Mouse (Mus musculus): ENCODE data around the gene Plcb3. TPM values are rescaled to one million over a fixed set of nuclear protein-coding genes. Genes with fewer than 3 reads are reported as not detected.

Gene Plcb3
- polyA plus RNA-seq, 1 experiment: 595 TPM

GRCm38 (mm10) chr19:6969291-6969664 is 7.0 kb downstream of the Plcb3 start:
- Histone ChIP-seq H3K4me3 (ENCODE audit: low read depth, low read length) (peak overlapping the region; percentile 92), H3K36me3 (ENCODE audit: control insufficient read depth, insufficient read depth, low read length) (peaks cover 27% of the 10 kb centered on the region), H3K27me3 (ENCODE audit: control insufficient read depth, insufficient read depth, low read length) (no peaks in the 10 kb centered on the region), H3K27ac (ENCODE audit: insufficient read depth, low read depth, low read length) (peak overlapping the region; percentile 100), H3K4me1 (ENCODE audit: control insufficient read depth, insufficient read depth, insufficient read length, low read length) (peaks cover 32% of the 10 kb centered on the region)
- TF ChIP-seq CTCF (IDR thresholded peaks at IDR 0.05; ENCODE audit: extremely low read depth, insufficient read length, insufficient replicate concordance, low read depth, low read length): no peak
- WGBS: under 1% methylated on average over 20 of the region's 20 CpGs

DNA sequence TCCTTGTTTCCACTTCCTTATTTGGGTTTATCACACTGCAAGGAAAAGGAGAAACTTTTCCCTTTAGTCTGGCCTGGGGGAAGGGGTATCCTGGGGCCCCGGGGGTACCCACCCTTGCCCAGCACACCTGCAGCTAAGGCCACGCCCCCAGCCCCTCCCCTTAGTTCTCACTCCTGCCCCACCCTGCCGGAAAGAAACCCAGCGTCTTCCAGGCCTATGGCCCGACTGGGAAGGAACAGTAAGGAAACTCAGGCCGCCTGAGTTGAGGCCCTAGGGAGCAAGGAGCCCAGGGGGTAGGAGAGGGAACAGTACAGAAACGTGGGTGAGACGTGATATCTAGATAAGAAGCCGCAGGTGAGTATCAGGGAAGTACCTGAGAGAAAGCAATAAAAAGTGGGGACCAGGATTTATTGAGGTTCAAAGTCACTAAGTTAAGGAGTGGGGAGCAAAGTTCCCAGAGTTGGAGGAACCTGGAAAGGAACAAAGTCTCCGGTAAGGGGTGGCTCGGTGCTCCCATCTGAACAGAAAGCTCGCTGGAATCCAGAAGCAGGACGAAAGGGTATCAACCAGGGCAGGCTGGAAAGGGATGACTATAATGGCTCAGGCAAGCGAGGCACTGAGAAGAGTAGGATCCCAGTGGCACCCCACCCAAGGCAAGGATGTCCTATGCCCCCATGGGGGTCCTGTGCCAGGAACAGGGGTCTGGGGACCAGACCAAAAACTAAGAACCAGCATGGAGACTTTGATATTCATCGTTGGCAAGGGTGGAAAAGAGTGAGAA is 7.6 kb downstream of the Plcb3 start:
- WGBS: 3% methylated on average over 15 of the region's 15 CpGs
- Histone ChIP-seq H3K4me1 (ENCODE audit: control insufficient read depth, insufficient read depth, insufficient read length, low read length) (peaks cover 29% of the 10 kb centered on the region), H3K36me3 (ENCODE audit: control insufficient read depth, insufficient read depth, low read length) (peaks cover 32% of the 10 kb centered on the region), H3K4me3 (ENCODE audit: low read depth, low read length) (peak overlapping the region; percentile 92), H3K27me3 (ENCODE audit: control insufficient read depth, insufficient read depth, low read length) (no peaks in the 10 kb centered on the region), H3K27ac (ENCODE audit: insufficient read depth, low read depth, low read length) (peak overlapping the region; percentile 100)
- peak; percentile 64 for TF ChIP-seq POLR2A (IDR thresholded peaks at IDR 0.05; ENCODE audit: low read depth, low read length)
- TF ChIP-seq CTCF (IDR thresholded peaks at IDR 0.05; ENCODE audit: extremely low read depth, insufficient read length, insufficient replicate concordance, low read depth, low read length): no peak

GRCm38 (mm10) chr19:6956461-6956860 is 19.8 kb downstream of the Plcb3 start:
- H3K4me1 ChIP-seq (ENCODE audit: control insufficient read depth, insufficient read depth, insufficient read length, low read length): peaks cover 28% of the 10 kb centered on the region
- H3K4me3 ChIP-seq (ENCODE audit: low read depth, low read length): no peak overlapping the region
- H3K27ac ChIP-seq (ENCODE audit: insufficient read depth, low read depth, low read length): no peak overlapping the region
- 85% methylated on average over 10 of the region's 10 CpGs for WGBS
- TF ChIP-seq CTCF (IDR thresholded peaks at IDR 0.05; ENCODE audit: extremely low read depth, insufficient read length, insufficient replicate concordance, low read depth, low read length): no peak
- TF ChIP-seq POLR2A (IDR thresholded peaks at IDR 0.05; ENCODE audit: low read depth, low read length): no peak
- H3K36me3 ChIP-seq (ENCODE audit: control insufficient read depth, insufficient read depth, low read length): peaks cover 88% of the 10 kb centered on the region
- H3K27me3 ChIP-seq (ENCODE audit: control insufficient read depth, insufficient read depth, low read length): no peaks in the 10 kb centered on the region

DNA sequence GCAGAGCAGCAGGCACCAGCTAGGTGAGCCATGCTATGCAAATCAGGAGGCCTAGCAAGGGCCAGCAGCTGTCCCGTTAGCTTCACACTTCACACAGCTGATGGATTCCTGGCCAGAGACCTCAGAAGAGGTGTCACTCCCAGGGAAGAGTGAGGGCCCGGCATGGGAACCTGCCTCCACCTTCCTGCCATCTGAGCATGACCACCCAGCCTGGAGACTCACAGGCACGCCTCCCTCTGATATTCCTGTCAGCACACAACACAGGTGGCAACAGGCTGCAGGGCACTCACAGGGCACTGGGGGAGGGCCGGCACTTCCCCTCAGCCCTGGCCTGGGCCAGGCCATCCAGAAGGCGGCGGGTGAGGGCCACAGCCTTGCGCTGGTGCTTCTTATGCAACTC is 20.8 kb downstream of the Plcb3 start:
- Histone ChIP-seq H3K27me3 (ENCODE audit: control insufficient read depth, insufficient read depth, low read length) (no peaks in the 10 kb centered on the region), H3K27ac (ENCODE audit: insufficient read depth, low read depth, low read length) (no peak overlapping the region), H3K4me3 (ENCODE audit: low read depth, low read length) (no peak overlapping the region), H3K36me3 (ENCODE audit: control insufficient read depth, insufficient read depth, low read length) (peaks cover 81% of the 10 kb centered on the region), H3K4me1 (ENCODE audit: control insufficient read depth, insufficient read depth, insufficient read length, low read length) (peaks cover 29% of the 10 kb centered on the region)
- WGBS: 71% methylated on average over 7 of the region's 7 CpGs
- TF ChIP-seq CTCF (IDR thresholded peaks at IDR 0.05; ENCODE audit: extremely low read depth, insufficient read length, insufficient replicate concordance, low read depth, low read length) (no peak), POLR2A (IDR thresholded peaks at IDR 0.05; ENCODE audit: low read depth, low read length) (no peak)

DNA sequence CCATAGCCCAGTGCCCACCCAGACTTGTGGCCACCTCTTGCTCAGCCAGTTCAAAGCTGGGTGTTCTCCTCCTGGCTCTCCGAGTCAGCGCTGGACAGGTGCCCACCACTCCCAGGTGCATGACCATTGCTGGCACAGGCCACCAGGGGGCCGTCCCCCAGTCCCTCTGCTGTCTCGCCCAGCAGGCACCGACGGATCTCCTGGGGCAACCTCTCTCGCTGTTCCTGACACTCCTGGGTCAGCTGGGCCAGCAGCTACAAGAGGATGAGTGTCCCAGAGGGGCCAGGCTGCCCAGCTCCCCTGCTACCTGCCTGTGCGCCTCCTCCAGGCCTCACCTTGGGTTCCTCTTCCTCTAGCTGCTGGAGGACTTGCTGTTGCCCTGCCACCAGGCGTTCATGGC is 22.2 kb downstream of the Plcb3 start:
- TF ChIP-seq POLR2A (IDR thresholded peaks at IDR 0.05; ENCODE audit: low read depth, low read length): no peak
- TF ChIP-seq CTCF (IDR thresholded peaks at IDR 0.05; ENCODE audit: extremely low read depth, insufficient read length, insufficient replicate concordance, low read depth, low read length): peak; percentile 50; the same call in 1 of the 2 replicates
- WGBS: 21% methylated on average over 9 of the region's 9 CpGs
- Histone ChIP-seq H3K27me3 (ENCODE audit: control insufficient read depth, insufficient read depth, low read length) (no peaks in the 10 kb centered on the region), H3K27ac (ENCODE audit: insufficient read depth, low read depth, low read length) (peak overlapping the region; percentile 8; the same call in 1 of the 2 replicates), H3K4me3 (ENCODE audit: low read depth, low read length) (no peak overlapping the region), H3K36me3 (ENCODE audit: control insufficient read depth, insufficient read depth, low read length) (peaks cover 67% of the 10 kb centered on the region), H3K4me1 (ENCODE audit: control insufficient read depth, insufficient read depth, insufficient read length, low read length) (peaks cover 40% of the 10 kb centered on the region)

GRCm38 (mm10) chr19:6952712-6953037 is 23.6 kb downstream of the Plcb3 start:
- Histone ChIP-seq H3K4me1 (ENCODE audit: control insufficient read depth, insufficient read depth, insufficient read length, low read length) (peaks cover 46% of the 10 kb centered on the region), H3K36me3 (ENCODE audit: control insufficient read depth, insufficient read depth, low read length) (peaks cover 53% of the 10 kb centered on the region), H3K27me3 (ENCODE audit: control insufficient read depth, insufficient read depth, low read length) (no peaks in the 10 kb centered on the region), H3K4me3 (ENCODE audit: low read depth, low read length) (peak overlapping the region; percentile 70), H3K27ac (ENCODE audit: insufficient read depth, low read depth, low read length) (peak overlapping the region; percentile 94)
- 4% methylated on average over 3 of the region's 3 CpGs for WGBS
- TF ChIP-seq POLR2A (IDR thresholded peaks at IDR 0.05; ENCODE audit: low read depth, low read length): no peak
- no peak for TF ChIP-seq CTCF (IDR thresholded peaks at IDR 0.05; ENCODE audit: extremely low read depth, insufficient read length, insufficient replicate concordance, low read depth, low read length)

DNA sequence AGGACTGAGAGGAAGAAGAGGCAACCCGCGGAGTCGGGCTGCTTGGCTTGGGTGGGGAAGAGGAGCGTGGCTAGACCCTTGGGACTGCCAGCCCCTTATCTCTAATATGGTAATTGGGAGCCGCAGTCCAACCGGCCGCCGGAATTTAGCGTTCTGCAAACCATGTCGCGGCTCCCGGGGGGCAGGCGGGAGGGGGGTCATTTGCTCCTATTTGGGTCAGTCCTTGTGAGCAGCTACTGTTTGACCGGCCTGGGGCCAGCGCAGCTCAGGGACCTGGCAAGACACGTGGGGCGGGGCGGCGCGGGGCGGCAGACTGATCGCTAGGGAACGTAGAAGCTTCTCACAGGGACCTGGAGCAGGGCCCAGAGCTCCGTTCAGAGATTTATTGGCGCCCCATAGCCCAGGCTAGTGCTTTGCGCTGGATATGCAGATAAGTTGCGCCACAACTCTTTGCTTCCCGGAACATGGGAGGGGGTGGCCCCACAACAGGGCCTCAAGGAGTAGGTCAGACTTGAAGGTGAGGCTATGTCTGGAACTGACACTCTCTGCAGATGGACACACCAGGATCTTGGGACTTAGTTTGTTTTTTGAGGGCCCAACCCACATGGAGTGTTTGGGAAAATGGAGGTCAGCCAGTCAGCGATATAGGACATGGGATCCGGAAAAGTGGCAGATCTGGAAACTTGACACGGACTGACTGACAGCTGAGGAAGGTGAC is 24.1 kb downstream of the Plcb3 start:
- Histone ChIP-seq H3K4me1 (ENCODE audit: control insufficient read depth, insufficient read depth, insufficient read length, low read length) (peaks cover 47% of the 10 kb centered on the region), H3K4me3 (ENCODE audit: low read depth, low read length) (peak overlapping the region; percentile 70), H3K27me3 (ENCODE audit: control insufficient read depth, insufficient read depth, low read length) (no peaks in the 10 kb centered on the region), H3K36me3 (ENCODE audit: control insufficient read depth, insufficient read depth, low read length) (peaks cover 48% of the 10 kb centered on the region), H3K27ac (ENCODE audit: insufficient read depth, low read depth, low read length) (peak overlapping the region; percentile 94)
- TF ChIP-seq POLR2A (IDR thresholded peaks at IDR 0.05; ENCODE audit: low read depth, low read length) (no peak; the same call in 1 of the 2 replicates), CTCF (IDR thresholded peaks at IDR 0.05; ENCODE audit: extremely low read depth, insufficient read length, insufficient replicate concordance, low read depth, low read length) (no peak)
- 3% methylated on average over 31 of the region's 31 CpGs for WGBS

Measured in small intestine, adult 2 months (tissue).